Mouse (Mus musculus) embryonic facial prominence, embryonic 15.5 days (tissue): Measurements from ENCODE around the gene Trpm5. TPM values are rescaled to one million over a fixed set of nuclear protein-coding genes. Genes with fewer than 3 reads are reported as not detected.

Experiments
- ATAC-seq: fragments of 200-750 bp; cut with Nextera tagmentation; 2 replicates; pipeline ENCODE4 v1.8.0; 2017; ENCODE audit warnings: low read depth, moderate TSS enrichment; ENCODE audit not compliant: insufficient number of reproducible peaks, low FRiP score, low TSS enrichment
- H3K27ac ChIP-seq: fragments of 300-500 bp; sonication (generic); replicated peaks from 2 replicates; pipeline ENCODE4 v1.5.1; 2015; ENCODE audit warnings: mild to moderate bottlenecking, inconsistent platforms
- H3K27me3 ChIP-seq: fragments of 300-500 bp; sonication (generic); 2 replicates; pipeline ENCODE4 v1.6.1; 2015; ENCODE audit warnings: inconsistent platforms
- H3K36me3 ChIP-seq: fragments of 300-500 bp; sonication (generic); 2 replicates; pipeline ENCODE4 v1.6.1; 2015; ENCODE audit warnings: mild to moderate bottlenecking, inconsistent platforms
- H3K4me1 ChIP-seq: fragments of 300-500 bp; sonication (generic); 2 replicates; pipeline ENCODE4 v1.6.1; 2015; ENCODE audit warnings: inconsistent platforms
- H3K4me2 ChIP-seq: fragments of 300-500 bp; sonication (generic); replicated peaks from 2 replicates; pipeline ENCODE4 v1.6.1; 2015; ENCODE audit warnings: mild to moderate bottlenecking, inconsistent platforms
- H3K4me3 ChIP-seq: fragments of 300-500 bp; sonication (generic); replicated peaks from 2 replicates; pipeline ENCODE4 v1.5.1; 2015; ENCODE audit warnings: mild to moderate bottlenecking, inconsistent platforms
- H3K9ac ChIP-seq: fragments of 300-500 bp; sonication (generic); 2 replicates; pipeline ENCODE4 v1.6.1; 2015; ENCODE audit warnings: inconsistent platforms
- H3K9me3 ChIP-seq: fragments of 300-500 bp; sonication (generic); replicated peaks from 2 replicates; pipeline ENCODE4 v1.6.1; 2016; ENCODE audit warnings: inconsistent platforms
- WGBS: fragments of 180-500 bp; shearing (Covaris S2); methylation state at CpG from one replicate; pipeline ENCODE4 v1.1.7; 2015; 5-methylcytosine and 5-hydroxymethylcytosine counted together
- polyA plus RNA-seq: library from polyadenylated mRNA; unstranded; fragments of >200 nt; fragmentation: Nextera tagmentation; extraction: Ambion mirVana; gene quantifications from 2 replicates; pipeline ENCODE4 v1.2.1, GENCODE M21; 2015

Gene Trpm5
- polyA plus RNA-seq, 1 experiment from 2014 or later, result 12.5 TPM

DNA sequence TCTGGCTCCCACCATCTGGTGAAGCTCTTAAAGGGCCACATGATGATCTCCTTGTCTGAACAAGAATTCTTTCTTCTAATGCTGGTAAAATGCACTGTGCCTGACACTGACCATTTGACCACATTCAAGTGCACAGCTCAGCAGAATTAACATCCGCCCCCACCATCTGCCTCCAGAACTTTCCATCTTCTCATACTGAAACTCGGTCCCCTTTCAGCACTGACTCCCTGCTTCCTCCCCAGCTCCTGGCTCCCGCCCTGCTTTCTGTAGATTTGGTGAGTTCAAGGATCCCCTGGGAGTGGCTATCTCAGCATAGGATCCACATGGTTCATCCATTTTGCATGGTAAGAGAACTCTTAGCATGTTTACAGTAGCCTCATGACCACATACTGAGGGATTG is 73.7 kb downstream of the Trpm5 start:
- Histone ChIP-seq H3K27me3 (no peaks in the 10 kb centered on the region), H3K27ac (no peak overlapping the region), H3K4me1 (peaks cover 23% of the 10 kb centered on the region), H3K9me3 (no peaks in the 10 kb centered on the region), H3K4me2 (no peak overlapping the region), H3K36me3 (0 out of 2 replicates have a peak, but pooled peaks cover 10% of the 10 kb centered on the region), H3K4me3 (no peak overlapping the region), H3K9ac (no peak overlapping the region)
- ATAC-seq, result no peak
- WGBS, result 63% methylated on average over 3 of the region's 3 CpGs

DNA sequence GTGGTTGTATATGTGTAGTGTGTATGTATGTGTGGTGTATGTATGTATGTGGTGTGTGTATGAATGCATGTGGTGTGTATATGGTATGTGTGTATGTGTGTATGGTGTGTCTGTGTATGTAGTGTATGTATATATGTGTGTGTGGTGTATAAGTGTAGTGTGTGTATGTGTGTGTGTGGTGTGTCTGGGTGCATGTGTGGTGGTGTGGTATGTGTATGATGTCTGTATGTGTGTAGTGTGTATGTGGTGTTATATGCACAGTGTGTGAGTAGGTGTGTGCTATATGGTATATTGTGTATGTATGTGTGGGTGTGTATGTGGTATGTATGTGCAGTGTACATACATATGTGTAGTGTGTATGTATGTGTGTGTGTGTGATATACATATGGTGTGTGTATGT is 74.4 kb downstream of the Trpm5 start:
- Histone ChIP-seq H3K27me3 (no peaks in the 10 kb centered on the region), H3K36me3 (0 out of 2 replicates have a peak, but pooled peaks cover 6% of the 10 kb centered on the region), H3K27ac (no peak overlapping the region), H3K4me2 (no peak overlapping the region), H3K9me3 (no peaks in the 10 kb centered on the region), H3K4me1 (peaks cover 28% of the 10 kb centered on the region), H3K9ac (no peak overlapping the region), H3K4me3 (no peak overlapping the region)
- ATAC-seq, result no peak

Other genes starting within 250 kb of the Trpm5 start
- 0.57 and 1.1 TPM in 2 replicates for gene Th, start 163.5 kb downstream of the Trpm5 start, polyA plus RNA-seq
- gene Ascl2, start 125.4 kb downstream of the Trpm5 start, polyA plus RNA-seq, result 2.0 and 2.1 TPM in 2 replicates
- 4.5 and 4.9 TPM in 2 replicates for gene Tspan32, start 89.6 kb downstream of the Trpm5 start, polyA plus RNA-seq
- gene Cd81, start 41.9 kb downstream of the Trpm5 start, polyA plus RNA-seq, result 576 and 606 TPM in 2 replicates
- gene Tssc4, start 25.4 kb downstream of the Trpm5 start, polyA plus RNA-seq, result 104 TPM in 2 replicates
- 1.2 and 1.4 TPM in 2 replicates for gene Kcnq1, start 11.7 kb upstream of the Trpm5 start, polyA plus RNA-seq